Mouse (Mus musculus): ENCODE results near the gene Ddx52. TPM values are rescaled to one million over a fixed set of nuclear protein-coding genes. Genes with fewer than 3 reads are reported as not detected.

Gene Ddx52
- polyA plus RNA-seq (2014; fragmentation: Illumina TruSeq; extraction: RNeasy Lipid Tissue Mini Kit (QIAGEN cat#74804)), result 84.0 TPM

GRCm38 (mm10) chr11:83941950-83942840, at the start of gene Ddx52:
Gene Ddx52, plus strand, starts transcription at chr11:83942062.

GRCm38 (mm10) chr11:83963991-83964921, 22.4 kb downstream of the Ddx52 start, which contains the start of gene Synrg:
Gene Synrg, plus strand, starts transcription at chr11:83964428.

Other genes with a start within 250 kb of the Ddx52 start
- 30.3 TPM for gene Wfdc17, start 238.1 kb upstream of the Ddx52 start, polyA plus RNA-seq (2014; fragmentation: Illumina TruSeq; extraction: RNeasy Lipid Tissue Mini Kit (QIAGEN cat#74804))
- gene Wfdc18, start 233.0 kb upstream of the Ddx52 start, polyA plus RNA-seq (2014; fragmentation: Illumina TruSeq; extraction: RNeasy Lipid Tissue Mini Kit (QIAGEN cat#74804)), result 4.9 TPM
- gene Wfdc21, start 195.1 kb upstream of the Ddx52 start, polyA plus RNA-seq (2014; fragmentation: Illumina TruSeq; extraction: RNeasy Lipid Tissue Mini Kit (QIAGEN cat#74804)), result not detected
- 4.9 TPM for gene Heatr6, start 188.4 kb upstream of the Ddx52 start, polyA plus RNA-seq (2014; fragmentation: Illumina TruSeq; extraction: RNeasy Lipid Tissue Mini Kit (QIAGEN cat#74804))
- gene Hnf1b, start 92.0 kb upstream of the Ddx52 start, polyA plus RNA-seq (2014; fragmentation: Illumina TruSeq; extraction: RNeasy Lipid Tissue Mini Kit (QIAGEN cat#74804)), result 0.86 TPM
- 28.2 TPM for gene Synrg, start 22.4 kb downstream of the Ddx52 start, polyA plus RNA-seq (2014; fragmentation: Illumina TruSeq; extraction: RNeasy Lipid Tissue Mini Kit (QIAGEN cat#74804))
- gene Dusp14, start 127.2 kb downstream of the Ddx52 start, polyA plus RNA-seq (2014; fragmentation: Illumina TruSeq; extraction: RNeasy Lipid Tissue Mini Kit (QIAGEN cat#74804)), result 5.5 TPM
- gene Tada2a, start 187.5 kb downstream of the Ddx52 start, polyA plus RNA-seq (2014; fragmentation: Illumina TruSeq; extraction: RNeasy Lipid Tissue Mini Kit (QIAGEN cat#74804)), result 26.6 TPM
- gene Acaca, start 187.6 kb downstream of the Ddx52 start, polyA plus RNA-seq (2014; fragmentation: Illumina TruSeq; extraction: RNeasy Lipid Tissue Mini Kit (QIAGEN cat#74804)), result 46.3 TPM
- not detected for gene Gm11437, start 225.4 kb downstream of the Ddx52 start, polyA plus RNA-seq (2014; fragmentation: Illumina TruSeq; extraction: RNeasy Lipid Tissue Mini Kit (QIAGEN cat#74804))

All from ovary, adult 10 weeks (tissue).